Mouse (Mus musculus) forebrain, embryonic 10.5 days (tissue): ENCODE data around the gene Pacs2. TPM values are rescaled to one million over a fixed set of nuclear protein-coding genes. Genes with fewer than 3 reads are reported as not detected.

Experiments
- DNase-seq: peaks from one replicate; pipeline ENCODE4 v3.0.0-alpha.2; 2017; ENCODE audit warnings: low spot score; ENCODE audit errors: extremely low spot score
- H3K27ac ChIP-seq: fragments of 300-500 bp; sonication (generic); 2 replicates; pipeline ENCODE4 v1.5.1; 2016; ENCODE audit warnings: mild to moderate bottlenecking
- H3K27me3 ChIP-seq: fragments of 300-500 bp; sonication (generic); 2 replicates; pipeline ENCODE4 v1.6.1; 2016; ENCODE audit warnings: mild to moderate bottlenecking; ENCODE audit not compliant: poor library complexity, severe bottlenecking
- H3K36me3 ChIP-seq: fragments of 300-500 bp; sonication (generic); replicated peaks from 2 replicates; pipeline ENCODE4 v1.6.1; 2016; ENCODE audit warnings: mild to moderate bottlenecking, moderate library complexity
- H3K4me1 ChIP-seq: fragments of 300-500 bp; sonication (generic); 2 replicates; pipeline ENCODE4 v1.6.1; 2016
- H3K4me3 ChIP-seq: fragments of 300-500 bp; sonication (generic); 2 replicates; pipeline ENCODE4 v1.5.1; 2016; ENCODE audit warnings: mild to moderate bottlenecking, moderate library complexity
- H3K9me3 ChIP-seq: fragments of 300-500 bp; sonication (generic); 2 replicates; pipeline ENCODE4 v1.6.1; 2016; ENCODE audit warnings: mild to moderate bottlenecking, moderate library complexity
- WGBS: fragments of 180-500 bp; shearing (Covaris S2); methylation state at CpG from one replicate; pipeline ENCODE4 v1.1.7; 2016; 5-methylcytosine and 5-hydroxymethylcytosine counted together
- polyA plus RNA-seq: library from polyadenylated mRNA; unstranded; fragments of >200 nt; fragmentation: Nextera tagmentation; extraction: Ambion mirVana; gene quantifications from 2 replicates; pipeline ENCODE4 v1.2.1, GENCODE M21; 2016

Pacs2 gene
- polyA plus RNA-seq, 1 experiment from 2014 or later: 18.3 TPM

DNA sequence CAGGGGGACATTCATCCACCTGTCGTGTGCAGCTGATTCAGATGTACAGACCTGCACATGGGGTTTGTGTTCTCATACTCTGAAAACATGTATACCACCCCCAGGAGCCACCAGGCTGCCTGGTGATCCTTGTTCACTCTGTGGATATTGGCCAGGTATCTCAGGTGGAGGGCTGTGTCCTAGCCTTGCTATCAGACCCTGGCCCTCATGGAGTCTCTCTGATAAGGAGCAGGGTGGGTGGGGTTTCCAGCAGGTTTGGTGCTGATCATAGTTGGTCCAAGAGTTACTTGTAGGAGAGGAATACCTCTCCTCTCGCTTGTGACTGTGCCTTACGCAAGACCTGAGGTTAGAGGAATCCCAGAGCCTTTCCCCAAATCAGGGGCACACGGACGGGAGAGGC, 45.9 kb downstream of the Pacs2 start:
- Histone ChIP-seq H3K27ac (no peak overlapping the region), H3K36me3 (peaks cover 98% of the 10 kb centered on the region), H3K4me3 (no peak overlapping the region), H3K9me3 (no peaks in the 10 kb centered on the region), H3K27me3 (no peaks in the 10 kb centered on the region), H3K4me1 (no peaks in the 10 kb centered on the region)
- DNase-seq: no peak
- 92% methylated on average over 5 of the region's 5 CpGs for WGBS

DNA sequence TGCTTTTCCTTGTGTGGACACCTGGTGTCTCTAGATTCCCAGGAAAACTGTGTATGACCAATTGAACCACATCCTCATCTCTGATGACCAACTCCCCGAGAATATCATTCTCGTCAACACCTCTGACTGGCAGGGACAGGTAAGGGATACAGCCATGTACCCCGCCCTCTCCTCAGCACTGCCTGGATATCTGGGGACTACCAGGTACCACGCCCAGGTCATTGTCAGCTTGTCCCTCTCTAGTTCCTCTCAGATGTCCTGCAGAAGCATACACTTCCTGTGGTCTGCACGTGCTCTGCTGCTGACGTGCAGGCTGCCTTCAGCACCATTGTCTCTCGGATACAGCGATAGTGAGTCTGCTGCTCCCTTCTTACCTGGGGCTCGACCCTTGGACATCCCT, 47.3 kb downstream of the Pacs2 start:
- no peak for DNase-seq
- H3K4me3 ChIP-seq: no peak overlapping the region
- no peaks in the 10 kb centered on the region for H3K9me3 ChIP-seq
- H3K4me1 ChIP-seq: no peaks in the 10 kb centered on the region
- H3K27ac ChIP-seq: no peak overlapping the region
- no peaks in the 10 kb centered on the region for H3K27me3 ChIP-seq
- 89% methylated on average over 9 of the region's 9 CpGs for WGBS
- H3K36me3 ChIP-seq: peaks cover 97% of the 10 kb centered on the region

DNA sequence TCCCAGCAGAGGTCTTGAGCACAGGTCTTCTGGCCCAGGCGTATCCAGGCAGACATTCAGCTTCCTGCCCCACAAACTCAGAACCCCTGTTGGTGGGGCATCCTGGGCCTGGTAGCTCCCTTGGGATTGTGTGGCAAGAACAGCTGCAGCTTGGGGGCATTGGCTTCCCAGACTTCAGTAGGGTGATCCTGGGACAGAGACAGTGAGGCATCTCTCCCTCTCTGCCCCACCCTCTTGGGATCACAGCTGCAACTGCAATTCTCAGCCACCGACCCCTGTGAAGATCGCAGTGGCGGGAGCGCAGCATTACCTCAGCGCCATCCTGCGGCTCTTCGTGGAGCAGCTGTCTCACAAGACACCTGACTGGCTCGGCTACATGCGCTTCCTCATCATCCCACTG, 47.9 kb downstream of the Pacs2 start:
- 88% methylated on average over 10 of the region's 10 CpGs for WGBS
- Histone ChIP-seq H3K4me3 (no peak overlapping the region), H3K9me3 (no peaks in the 10 kb centered on the region), H3K27ac (no peak overlapping the region), H3K27me3 (no peaks in the 10 kb centered on the region), H3K4me1 (no peaks in the 10 kb centered on the region), H3K36me3 (peaks cover 97% of the 10 kb centered on the region)
- DNase-seq: no peak

DNA sequence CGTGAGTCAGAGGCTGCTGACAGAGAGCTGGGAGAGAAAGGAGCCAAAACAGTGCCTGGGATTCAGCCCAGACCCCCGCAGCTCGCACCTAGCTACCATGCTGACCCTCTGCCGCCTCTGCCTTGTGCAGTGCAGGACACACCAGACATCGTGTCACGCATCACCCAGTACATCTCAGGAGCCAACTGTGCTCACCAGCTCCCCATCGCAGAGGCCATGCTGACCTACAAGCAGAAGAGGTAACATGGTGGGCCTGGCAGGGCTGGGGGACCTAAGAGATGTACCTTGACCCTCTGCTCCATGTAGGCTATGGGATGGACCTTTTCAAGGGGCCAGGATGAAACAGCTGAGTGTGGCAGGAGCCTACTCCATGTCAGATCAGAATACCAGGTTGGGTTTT, 49.4 kb downstream of the Pacs2 start:
- WGBS: 96% methylated on average over 7 of the region's 7 CpGs
- peaks cover 97% of the 10 kb centered on the region for H3K36me3 ChIP-seq
- no peaks in the 10 kb centered on the region for H3K27me3 ChIP-seq
- no peaks in the 10 kb centered on the region for H3K4me1 ChIP-seq
- no peak overlapping the region for H3K4me3 ChIP-seq
- no peaks in the 10 kb centered on the region for H3K9me3 ChIP-seq
- no peak overlapping the region for H3K27ac ChIP-seq
- DNase-seq: no peak

DNA sequence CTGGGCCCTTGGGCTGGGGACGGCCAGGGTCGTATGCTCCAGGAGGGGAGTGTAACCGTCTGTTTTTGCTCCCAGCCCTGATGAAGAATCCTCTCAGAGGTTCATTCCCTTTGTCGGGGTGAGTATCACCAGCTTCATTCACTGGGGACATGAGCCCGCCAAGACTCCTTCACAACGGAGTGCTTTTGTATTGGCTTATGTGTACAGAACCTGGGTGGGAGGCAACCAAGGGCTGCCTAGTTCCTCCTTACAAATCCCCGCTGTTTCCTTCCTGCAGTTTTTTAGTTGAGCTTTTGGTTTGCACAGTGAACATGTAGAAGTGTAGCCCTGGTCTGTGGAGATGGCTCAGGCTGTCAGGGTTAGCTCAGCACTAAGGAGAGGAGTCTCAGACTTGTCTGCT, 53.7 kb downstream of the Pacs2 start:
- Histone ChIP-seq H3K9me3 (no peaks in the 10 kb centered on the region), H3K27ac (no peak overlapping the region), H3K36me3 (peaks cover 93% of the 10 kb centered on the region), H3K27me3 (no peaks in the 10 kb centered on the region), H3K4me3 (no peak overlapping the region), H3K4me1 (no peaks in the 10 kb centered on the region)
- 91% methylated on average over 7 of the region's 7 CpGs for WGBS
- DNase-seq: no peak

DNA sequence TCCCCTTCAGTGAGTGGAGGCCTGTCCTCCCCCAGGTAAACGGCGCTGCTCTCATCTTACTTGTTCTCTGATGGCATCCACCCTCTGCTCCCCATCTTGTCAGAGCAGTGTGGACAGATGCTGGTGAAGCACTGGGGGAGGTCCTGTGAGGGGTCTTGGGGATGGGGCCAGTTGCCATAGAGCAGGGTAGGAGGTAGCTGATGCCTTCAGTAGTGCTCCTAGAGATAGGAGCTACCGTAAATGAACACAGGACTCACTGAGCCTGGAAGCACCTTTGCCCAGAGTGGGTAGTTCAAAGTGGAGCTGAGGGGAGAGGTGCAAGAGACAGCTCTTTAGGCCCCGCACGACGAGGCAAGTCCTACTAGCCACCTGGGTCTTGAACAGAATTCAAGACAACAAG, 55.1 kb downstream of the Pacs2 start:
- Histone ChIP-seq H3K27ac (no peak overlapping the region), H3K36me3 (peaks cover 80% of the 10 kb centered on the region), H3K9me3 (no peaks in the 10 kb centered on the region), H3K4me1 (peaks cover 12% of the 10 kb centered on the region), H3K27me3 (no peaks in the 10 kb centered on the region), H3K4me3 (no peak overlapping the region)
- WGBS: 97% methylated on average over 6 of the region's 6 CpGs
- DNase-seq: no peak

DNA sequence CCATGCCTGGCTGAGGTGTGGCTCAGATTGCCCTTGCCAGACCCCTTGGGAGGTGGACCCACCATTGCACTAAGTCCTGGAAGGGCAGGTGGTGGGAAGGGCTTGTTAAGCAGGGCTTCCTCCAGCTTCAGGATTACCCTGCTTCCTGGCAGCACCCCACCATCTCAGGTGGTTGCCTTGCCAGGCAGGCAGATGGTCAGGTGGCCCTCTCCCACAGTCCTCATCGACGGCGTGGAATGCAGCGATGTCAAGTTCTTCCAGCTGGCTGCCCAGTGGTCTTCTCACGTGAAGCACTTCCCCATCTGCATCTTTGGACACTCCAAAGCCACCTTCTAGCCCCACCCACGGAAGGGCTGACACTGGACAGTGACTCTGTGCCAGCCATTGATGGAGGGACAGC, 57.0 kb downstream of the Pacs2 start:
- 89% methylated on average over 6 of the region's 6 CpGs for WGBS

DNA sequence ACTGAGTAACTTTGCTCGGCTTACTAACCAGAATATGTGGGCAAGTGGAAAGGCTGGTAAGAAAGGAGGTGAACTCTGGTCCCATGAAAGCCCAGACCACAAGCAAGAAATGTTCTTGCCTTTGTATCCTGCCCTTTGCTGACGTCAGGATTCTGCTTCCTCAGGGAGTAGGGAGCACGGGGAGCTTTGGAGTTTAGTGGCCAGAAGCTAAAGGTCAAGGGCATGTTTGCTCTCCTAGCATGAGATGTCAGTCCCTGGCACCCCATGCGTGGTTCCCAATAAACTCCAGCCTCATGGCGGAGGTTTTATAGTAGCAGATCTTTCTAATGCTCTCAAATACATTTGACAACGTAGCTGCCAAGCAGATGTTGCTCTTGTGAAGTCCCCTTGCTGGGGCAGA, 57.5 kb downstream of the Pacs2 start:
- H3K36me3 ChIP-seq: peaks cover 57% of the 10 kb centered on the region
- peaks cover 25% of the 10 kb centered on the region for H3K4me1 ChIP-seq
- no peak for DNase-seq
- no peaks in the 10 kb centered on the region for H3K27me3 ChIP-seq
- no peak overlapping the region for H3K4me3 ChIP-seq
- no peaks in the 10 kb centered on the region for H3K9me3 ChIP-seq
- no peak overlapping the region for H3K27ac ChIP-seq
- WGBS: 86% methylated on average over 6 of the region's 6 CpGs

More for the DNA sequence above, 57.0 kb downstream of the Pacs2 start:
- H3K9me3 ChIP-seq: no peaks in the 10 kb centered on the region
- no peaks in the 10 kb centered on the region for H3K27me3 ChIP-seq
- H3K27ac ChIP-seq: no peak overlapping the region
- H3K4me3 ChIP-seq: no peak overlapping the region
- DNase-seq: no peak
- H3K4me1 ChIP-seq: peaks cover 25% of the 10 kb centered on the region
- peaks cover 62% of the 10 kb centered on the region for H3K36me3 ChIP-seq

DNA sequence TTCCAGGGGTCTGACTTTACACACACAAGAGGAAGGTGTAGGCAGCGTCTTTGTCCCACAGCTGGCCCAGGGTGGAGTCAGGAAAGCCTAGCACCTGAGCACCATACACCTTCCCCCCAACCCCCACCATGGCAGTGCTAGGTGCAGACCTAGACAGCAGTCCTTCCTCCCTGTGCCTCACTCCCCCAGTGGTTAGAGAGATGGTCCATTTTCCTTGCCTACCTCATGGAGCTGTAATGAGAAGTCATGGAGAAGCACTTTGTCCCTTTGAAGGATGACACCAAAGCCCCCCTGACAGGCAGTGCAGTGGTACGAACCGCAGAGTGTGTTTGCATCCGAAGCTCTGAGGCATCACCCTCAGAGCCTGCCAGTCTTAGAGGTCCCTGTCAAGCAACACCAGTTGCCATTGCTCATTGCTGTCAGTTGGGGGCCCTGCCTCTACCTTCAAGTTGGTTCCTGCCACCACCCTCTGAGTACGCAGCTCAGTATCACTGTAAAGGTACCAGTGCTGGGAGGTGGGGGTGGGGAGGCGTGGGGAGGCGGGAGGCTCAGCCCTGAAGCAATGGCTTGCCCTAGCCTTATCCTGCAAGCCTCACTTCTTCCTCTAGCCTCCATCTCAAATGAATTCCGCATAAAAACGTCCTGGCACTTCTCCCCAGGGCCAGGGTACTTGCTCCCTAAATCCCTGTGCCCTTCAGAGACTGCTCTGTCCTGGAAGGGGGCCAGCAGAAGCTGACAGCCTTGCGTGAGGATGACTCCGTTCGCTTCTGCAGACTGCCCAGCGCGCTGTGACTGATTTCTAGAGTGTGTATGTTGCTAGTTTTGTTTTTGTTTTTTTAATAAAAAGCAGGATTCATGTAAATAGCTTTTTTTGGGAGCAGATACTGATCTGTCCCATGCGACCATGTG, 59.4 kb downstream of the Pacs2 start:
- Histone ChIP-seq H3K9me3 (no peaks in the 10 kb centered on the region), H3K27me3 (no peaks in the 10 kb centered on the region), H3K27ac (peak overlapping the region; percentile 90), H3K36me3 (peaks cover 39% of the 10 kb centered on the region), H3K4me1 (peaks cover 25% of the 10 kb centered on the region), H3K4me3 (peak overlapping the region; percentile 56)
- WGBS: 15% methylated on average over 15 of the region's 15 CpGs
- peak; percentile 27 for DNase-seq

DNA sequence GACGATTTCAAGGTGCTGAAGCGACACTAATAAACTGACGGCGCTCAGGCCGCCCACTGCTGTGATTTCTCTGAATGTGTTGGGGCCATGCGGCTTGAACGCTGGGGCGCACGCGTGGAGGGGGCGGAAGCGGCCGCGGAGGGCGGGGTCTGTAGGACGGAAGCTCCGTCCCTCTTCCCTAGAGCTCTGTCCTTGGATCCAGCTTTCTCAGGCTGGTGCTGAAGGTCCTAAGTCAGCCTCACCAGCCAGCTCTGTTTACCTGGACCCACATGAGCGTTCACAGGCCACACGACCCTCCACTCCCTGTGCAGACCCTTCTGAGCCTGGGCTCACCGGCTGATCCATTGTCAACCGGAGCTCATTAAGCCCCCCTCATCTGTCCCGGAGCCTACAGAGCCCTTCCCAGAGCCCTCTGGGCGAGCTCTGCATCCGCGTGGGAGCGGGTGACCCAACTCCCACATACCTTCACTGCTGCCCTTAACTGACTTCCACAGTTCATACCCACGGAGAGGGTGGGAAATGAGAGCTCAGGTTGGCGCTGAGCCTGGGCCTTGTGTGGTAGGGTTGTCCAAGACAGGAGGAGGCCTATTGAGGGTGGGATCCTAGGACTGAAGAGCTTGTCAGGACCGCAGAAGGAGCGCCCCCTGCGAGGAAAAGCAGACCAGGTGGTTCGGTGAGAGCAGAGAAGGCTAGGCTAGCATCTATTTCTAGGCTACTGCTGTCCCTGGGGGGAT, 60.2 kb downstream of the Pacs2 start, which contains the start of gene Tex22:
TSS of gene Tex22 (plus strand) at position 174 of the 734 bp plus-strand sequence.
- WGBS: 4% methylated on average over 32 of the region's 32 CpGs
- Histone ChIP-seq H3K4me3 (peak within 1 kb of the TSS; percentile 56), H3K36me3 (peaks cover 31% of the 10 kb centered on the region), H3K27me3 (no peaks in the 10 kb centered on the region), H3K4me1 (peaks cover 25% of the 10 kb centered on the region), H3K27ac (peak within 1 kb of the TSS; percentile 90), H3K9me3 (no peaks in the 10 kb centered on the region)
- peak; percentile 81 for DNase-seq

DNA sequence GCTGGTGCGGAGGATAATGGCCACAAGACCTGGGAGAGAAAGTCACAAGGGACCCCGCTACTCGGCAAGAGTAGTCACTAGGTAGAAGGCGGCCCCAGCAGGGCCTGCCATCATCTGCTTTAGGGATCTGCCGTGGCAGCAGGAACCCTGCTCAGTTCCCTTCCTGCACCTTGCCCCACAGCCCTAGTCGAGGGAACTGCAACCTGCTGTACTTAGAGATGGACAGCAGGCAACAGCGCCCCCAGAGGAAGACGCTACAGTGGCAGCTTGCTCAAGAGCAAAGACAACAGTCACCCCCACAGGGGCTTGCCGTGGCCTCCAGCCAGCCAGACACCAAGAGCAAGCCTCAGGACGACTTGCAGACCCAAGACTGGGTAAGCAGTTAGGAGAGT, 60.8 kb downstream of the Pacs2 start:
- peak overlapping the region; percentile 90 for H3K27ac ChIP-seq
- H3K36me3 ChIP-seq: peaks cover 25% of the 10 kb centered on the region
- peaks cover 25% of the 10 kb centered on the region for H3K4me1 ChIP-seq
- H3K4me3 ChIP-seq: peak overlapping the region; percentile 56
- H3K9me3 ChIP-seq: no peaks in the 10 kb centered on the region
- peak; percentile 86 for DNase-seq
- 5% methylated on average over 10 of the region's 10 CpGs for WGBS
- no peaks in the 10 kb centered on the region for H3K27me3 ChIP-seq

DNA sequence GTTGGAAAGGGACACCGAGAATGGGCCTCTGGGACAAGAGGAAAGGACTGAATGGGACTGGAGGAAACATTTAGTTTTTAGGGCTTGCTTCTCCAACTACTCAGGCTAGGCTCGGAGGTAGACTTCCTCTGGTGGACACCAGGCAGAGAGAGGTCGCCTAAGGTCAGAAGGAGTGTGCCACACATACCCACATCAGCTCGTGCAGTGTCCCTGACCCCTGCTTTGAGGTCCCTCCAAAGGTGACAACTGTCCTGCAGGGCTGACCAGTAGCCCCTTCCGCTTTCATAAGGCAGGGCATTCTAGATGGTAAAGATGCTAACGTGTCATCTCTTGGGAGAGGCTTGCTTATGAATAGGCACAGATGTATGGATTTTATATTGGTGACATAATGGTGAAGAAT, 61.2 kb downstream of the Pacs2 start:
- Histone ChIP-seq H3K4me3 (peak overlapping the region; percentile 56), H3K27ac (peak overlapping the region; percentile 90), H3K36me3 (peaks cover 21% of the 10 kb centered on the region), H3K4me1 (peaks cover 25% of the 10 kb centered on the region), H3K27me3 (no peaks in the 10 kb centered on the region), H3K9me3 (no peaks in the 10 kb centered on the region)
- WGBS: 59% methylated on average over 6 of the region's 6 CpGs
- no peak for DNase-seq

DNA sequence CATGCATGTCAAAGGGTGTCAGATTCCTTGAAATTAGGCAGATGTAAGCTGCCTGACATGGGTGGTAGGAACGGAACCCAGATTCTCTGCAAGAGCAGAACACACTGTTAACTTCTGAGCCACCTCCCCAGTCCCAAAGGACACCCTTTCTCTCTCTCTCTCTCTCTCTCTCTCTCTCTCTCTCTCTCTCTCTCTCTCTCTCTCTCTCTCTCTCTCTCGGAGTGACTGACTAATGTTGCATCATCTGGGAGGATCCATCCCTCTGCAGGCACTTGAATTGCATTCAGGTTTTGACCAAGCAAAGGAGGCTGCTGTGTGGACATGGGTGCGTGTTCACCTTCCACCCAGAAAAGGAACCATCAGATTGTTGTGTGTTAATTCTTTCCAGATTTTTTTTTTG, 73.0 kb downstream of the Pacs2 start:
- no peaks in the 10 kb centered on the region for H3K9me3 ChIP-seq
- H3K27ac ChIP-seq: no peak overlapping the region
- H3K4me1 ChIP-seq: no peaks in the 10 kb centered on the region
- no peaks in the 10 kb centered on the region for H3K36me3 ChIP-seq
- DNase-seq: no peak
- peaks cover 4% of the 10 kb centered on the region; the same call in 1 of the 2 replicates for H3K27me3 ChIP-seq
- H3K4me3 ChIP-seq: no peak overlapping the region
- WGBS: 78% methylated on average over 3 of the region's 3 CpGs
